Mouse (Mus musculus) CH12.LX (cell line): ENCODE data around the gene Cep170. TPM values are rescaled to one million over a fixed set of nuclear protein-coding genes. Genes with fewer than 3 reads are reported as not detected.
A peak's percentile ranks its signal among the peaks of the same experiment; 100 is the strongest.

Experiments
- DNase-seq: peaks from one replicate; pipeline ENCODE4 v3.0.0-alpha.2; 2013; ENCODE audit errors: extremely low read depth
- H3K27ac ChIP-seq: 2 replicates; pipeline ENCODE4 v1.5.1; 2012; ENCODE audit warnings: low read depth, mild to moderate bottlenecking, control low read depth, moderate library complexity; ENCODE audit not compliant: insufficient read depth
- H3K27me3 ChIP-seq: replicated peaks from 2 replicates; pipeline ENCODE3; 2012; ENCODE audit warnings: inconsistent platforms
- H3K36me3 ChIP-seq, 2 experiments: replicated peaks in 1 of 2; 2 replicates each; pipeline versions ENCODE3 to v1.6.1; 2012; ENCODE audit warnings: inconsistent platforms in 1 of 2, low read length in 1 of 2, mild to moderate bottlenecking in 1 of 2, mixed read lengths in 1 of 2, moderate library complexity in 1 of 2; ENCODE audit not compliant: control insufficient read depth in 1 of 2, insufficient read depth in 1 of 2
- H3K4me1 ChIP-seq, 2 experiments: 2 replicates each; pipeline ENCODE4 v1.6.1; 2012; ENCODE audit warnings: inconsistent platforms in 1 of 2, moderate library complexity in 1 of 2; ENCODE audit not compliant: insufficient read depth in 2 of 2, control insufficient read depth in 1 of 2
- H3K4me2 ChIP-seq: 2 replicates; pipeline ENCODE4 v1.6.1; 2012; ENCODE audit warnings: low read depth, mild to moderate bottlenecking, control low read depth; ENCODE audit not compliant: poor library complexity, insufficient read depth, severe bottlenecking
- H3K4me3 ChIP-seq, 3 experiments: fragments of 150-350 bp in 1 of 3; sonication (generic) in 1 of 3; replicated peaks in 1 of 3; 2 replicates each; pipeline versions ENCODE3 to v1.5.1; 2011 to 2012; ENCODE audit warnings: low read depth in 2 of 3, low read length in 2 of 3, mild to moderate bottlenecking in 2 of 3, moderate library complexity in 2 of 3, control low read depth in 1 of 3, improper control_type of control experiment in 1 of 3, inconsistent platforms in 1 of 3, mixed read lengths in 1 of 3; ENCODE audit not compliant: poor library complexity in 1 of 3
- H3K79me2 ChIP-seq: replicated peaks from 2 replicates; pipeline ENCODE4 v1.6.1; 2012; ENCODE audit warnings: mild to moderate bottlenecking, moderate library complexity; ENCODE audit not compliant: control insufficient read depth, poor library complexity, insufficient read depth, severe bottlenecking; ENCODE audit errors: extremely low read depth
- H3K9ac ChIP-seq: 2 replicates; pipeline ENCODE4 v1.6.1; 2012; ENCODE audit warnings: low read depth, mild to moderate bottlenecking, control low read depth, moderate library complexity; ENCODE audit not compliant: insufficient read depth
- H3K9me3 ChIP-seq: replicated peaks from 2 replicates; pipeline ENCODE3; 2012; ENCODE audit warnings: low read length, inconsistent platforms, mixed read lengths
- CHD1 ChIP-seq: IDR thresholded peaks from 2 replicates; pipeline ENCODE4 v1.6.1; 2012; ENCODE audit warnings: low read depth, low read length, improper control_type of control experiment, inconsistent platforms
- E2F4 ChIP-seq: IDR thresholded peaks from 2 replicates; pipeline ENCODE4 v1.6.1; 2011; ENCODE audit warnings: low read depth, low read length, improper control_type of control experiment; ENCODE audit not compliant: insufficient replicate concordance
- ELF1 ChIP-seq: IDR thresholded peaks from 2 replicates; pipeline ENCODE4 v1.6.1; 2014; ENCODE audit warnings: low read depth, mild to moderate bottlenecking, inconsistent platforms, low read length, improper control_type of control experiment
- HCFC1 ChIP-seq: IDR thresholded peaks from 2 replicates; pipeline ENCODE4 v1.6.1; 2012; ENCODE audit warnings: low read depth, mild to moderate bottlenecking, inconsistent platforms, low read length, improper control_type of control experiment
- IRF4 ChIP-seq: IDR thresholded peaks from 2 replicates; pipeline ENCODE4 v1.6.1; 2014; ENCODE audit warnings: low read depth, mild to moderate bottlenecking, inconsistent platforms, low read length, improper control_type of control experiment
- KAT2A ChIP-seq: IDR thresholded peaks from 2 replicates; pipeline ENCODE4 v1.6.1; 2012; ENCODE audit warnings: low read length, improper control_type of control experiment, inconsistent platforms; ENCODE audit not compliant: insufficient replicate concordance
- MAFK ChIP-seq: IDR thresholded peaks from 2 replicates; pipeline ENCODE4 v1.6.1; 2011; ENCODE audit warnings: low read length, improper control_type of control experiment; ENCODE audit not compliant: insufficient replicate concordance
- MEF2A ChIP-seq: IDR thresholded peaks from 2 replicates; pipeline ENCODE4 v1.6.1; 2014; ENCODE audit warnings: low read depth, mild to moderate bottlenecking, inconsistent platforms, low read length, improper control_type of control experiment, borderline replicate concordance
- RAD21 ChIP-seq: IDR thresholded peaks from 2 replicates; pipeline ENCODE4 v1.6.1; 2011; ENCODE audit warnings: low read depth, mild to moderate bottlenecking, low read length, improper control_type of control experiment, moderate library complexity
- RCOR1 ChIP-seq: conservative IDR thresholded peaks from 2 replicates; pipeline ENCODE4 v1.6.1; 2012; ENCODE audit warnings: low read depth, mild to moderate bottlenecking, inconsistent platforms, low read length, improper control_type of control experiment
- SMC3 ChIP-seq: IDR thresholded peaks from 2 replicates; pipeline ENCODE4 v1.6.1; 2011; ENCODE audit warnings: low read depth, low read length, improper control_type of control experiment
- UBTF ChIP-seq: IDR thresholded peaks from 2 replicates; pipeline ENCODE4 v1.6.1; 2012; ENCODE audit warnings: low read depth, mild to moderate bottlenecking, inconsistent platforms, low read length, improper control_type of control experiment, moderate library complexity
- ZMIZ1 ChIP-seq: IDR thresholded peaks from 2 replicates; pipeline ENCODE4 v1.6.1; 2012; ENCODE audit warnings: low read depth, mild to moderate bottlenecking, inconsistent platforms, low read length, improper control_type of control experiment
- dilution Hi-C: fragments of 300-500 bp; cut with MboI; formaldehyde crosslinking; loops from 2 replicates; pipeline ENCODE4 v1.14.3; 2020; ENCODE audit warnings: low sequenced_read_pairs; ENCODE audit not compliant: extremely low pct_unique_long_range_greater_than_20kb, extremely low pct_ligation_motif_present
- in situ Hi-C: fragments of 300-500 bp; cut with MboI; formaldehyde crosslinking; loops from 3 replicates; pipeline ENCODE4 v1.14.3; 2019; ENCODE audit warnings: low sequenced_read_pairs, low pct_ligation_motif_present, low pct_unique_long_range_greater_than_20kb, mixed read lengths
- polyA plus RNA-seq: library from polyadenylated mRNA; unstranded; fragments of >175 nt; gene quantifications from 2 replicates; pipeline ENCODE4 v1.2.1, GENCODE M21; 2012; ENCODE audit warnings: low read depth; ENCODE audit not compliant: insufficient read length
- total RNA-seq, 2 experiments: library from RNA; depleted of rRNA; stranded (reverse); fragments of 300-350 nt in 1 of 2; fragments of >200 nt in 1 of 2; gene quantifications; 2 replicates each; pipeline ENCODE4 v1.2.3; 2012 to 2014

Cep170 gene
- total and polyA plus RNA-seq, 3 experiments, result 14.8 to 16.6 (median 16.1) TPM

- H3K79me2 ChIP-seq, result no peaks in the 10 kb centered on the region
- in situ Hi-C loops (no loop called here), dilution Hi-C loops (no loop called here)
- H3K9ac ChIP-seq, result no peak overlapping the region
- H3K4me3 ChIP-seq, result no peak overlapping the region
- H3K4me1 ChIP-seq, result peaks cover 3 to 7% of the 10 kb centered on the region in 2 experiments; a peak in 2 of 4 replicates
- no peak overlapping the region for H3K4me2 ChIP-seq
- TF ChIP-seq KAT2A (no peak), CHD1 (no peak), MAFK (peak; percentile 87), ZMIZ1 (no peak)
- DNase-seq, result no peak
- peaks cover 6% of the 10 kb centered on the region for H3K9me3 ChIP-seq
- no peak overlapping the region for H3K27ac ChIP-seq
- peaks cover 56 to 78% of the 10 kb centered on the region in 2 experiments for H3K36me3 ChIP-seq
- H3K27me3 ChIP-seq, result no peaks in the 10 kb centered on the region
Measured at GRCm38 (mm10) chr1:176848613-176849290, 34.9 kb upstream of the Cep170 start.

- in situ Hi-C loops, result no loop called here
- no peaks in the 10 kb centered on the region for H3K4me1 ChIP-seq
Measured at GRCm38 (mm10) chr1:176847118-176847859, 33.4 kb upstream of the Cep170 start.

More at GRCm38 (mm10) chr1:176847118-176847859, 33.4 kb upstream of the Cep170 start:
- Histone ChIP-seq H3K9me3 (peaks cover 3% of the 10 kb centered on the region), H3K79me2 (no peaks in the 10 kb centered on the region), H3K4me3 (no peak overlapping the region), H3K36me3 (peaks cover 50 to 72% of the 10 kb centered on the region in 2 experiments), H3K9ac (no peak overlapping the region), H3K4me2 (no peak overlapping the region), H3K27ac (no peak overlapping the region), H3K27me3 (no peaks in the 10 kb centered on the region)
- DNase-seq, result no peak
- dilution Hi-C loops, result no loop called here
- TF ChIP-seq RCOR1 (no peak), E2F4 (no peak), ELF1 (no peak), RAD21 (no peak), MAFK (no peak), MEF2A (no peak), IRF4 (no peak), UBTF (no peak), HCFC1 (no peak), SMC3 (no peak), KAT2A (no peak)
